Mouse (Mus musculus) CH12.LX (cell line): ENCODE results near the gene Ntrk2.

Source experiments
- CHD1 ChIP-seq: IDR thresholded peaks from 2 replicates; pipeline ENCODE4 v1.6.1; 2012; ENCODE audit warnings: low read depth, low read length, improper control_type of control experiment, inconsistent platforms
- CTCF ChIP-seq, 2 experiments: IDR thresholded peaks in 1 of 2; conservative IDR thresholded peaks in 1 of 2; 2 replicates each; pipeline ENCODE4 v1.5.1; 2011 to 2012; ENCODE audit warnings: low read depth in 2 of 2, low read length in 2 of 2, improper control_type of control experiment in 1 of 2, inconsistent platforms in 1 of 2, mild to moderate bottlenecking in 1 of 2, moderate library complexity in 1 of 2
- E2F4 ChIP-seq: IDR thresholded peaks from 2 replicates; pipeline ENCODE4 v1.6.1; 2011; ENCODE audit warnings: low read depth, low read length, improper control_type of control experiment; ENCODE audit not compliant: insufficient replicate concordance
- EP300 ChIP-seq: IDR thresholded peaks from 2 replicates; pipeline ENCODE4 v1.6.1; 2011; ENCODE audit warnings: low read length, improper control_type of control experiment
- GABPA ChIP-seq: IDR thresholded peaks from 2 replicates; pipeline ENCODE4 v1.6.1; 2012; ENCODE audit warnings: low read depth, low read length, improper control_type of control experiment, inconsistent platforms; ENCODE audit not compliant: insufficient replicate concordance
- NELFE ChIP-seq: IDR thresholded peaks from 2 replicates; pipeline ENCODE4 v1.6.1; 2011; ENCODE audit warnings: low read depth, low read length, improper control_type of control experiment
- POLR2A ChIP-seq: IDR thresholded peaks from 2 replicates; pipeline ENCODE4 v1.6.1; 2011; ENCODE audit warnings: low read depth, mild to moderate bottlenecking, improper control_type of control experiment, low read length
- USF1 ChIP-seq: IDR thresholded peaks from 2 replicates; pipeline ENCODE4 v1.6.1; 2014; ENCODE audit warnings: low read depth, mild to moderate bottlenecking, inconsistent platforms, low read length, improper control_type of control experiment
- ZC3H11A ChIP-seq: IDR thresholded peaks from 2 replicates; pipeline ENCODE4 v1.6.1; 2012; ENCODE audit warnings: low read depth, mild to moderate bottlenecking, inconsistent platforms, low read length, improper control_type of control experiment
- ZMIZ1 ChIP-seq: IDR thresholded peaks from 2 replicates; pipeline ENCODE4 v1.6.1; 2012; ENCODE audit warnings: low read depth, mild to moderate bottlenecking, inconsistent platforms, low read length, improper control_type of control experiment

- TF ChIP-seq ZC3H11A (no peak), POLR2A (no peak), CHD1 (no peak), ZMIZ1 (no peak), NELFE (no peak), GABPA (no peak), CTCF (conservative IDR thresholded peaks at IDR 0.05 in 1 of 2, IDR thresholded peaks at IDR 0.05 in 1 of 2; ENCODE audit: low read depth in 2 of 2, low read length in 2 of 2) (no peak), EP300 (no peak), USF1 (no peak), E2F4 (no peak)
Observed at GRCm38 (mm10) chr13:58831999-58832398, 25.6 kb downstream of the Ntrk2 start.
